Mouse (Mus musculus): ENCODE results near the gene Ift140.
A peak's percentile ranks its signal among the peaks of the same experiment; 100 is the strongest.

Gene Ift140

DNA sequence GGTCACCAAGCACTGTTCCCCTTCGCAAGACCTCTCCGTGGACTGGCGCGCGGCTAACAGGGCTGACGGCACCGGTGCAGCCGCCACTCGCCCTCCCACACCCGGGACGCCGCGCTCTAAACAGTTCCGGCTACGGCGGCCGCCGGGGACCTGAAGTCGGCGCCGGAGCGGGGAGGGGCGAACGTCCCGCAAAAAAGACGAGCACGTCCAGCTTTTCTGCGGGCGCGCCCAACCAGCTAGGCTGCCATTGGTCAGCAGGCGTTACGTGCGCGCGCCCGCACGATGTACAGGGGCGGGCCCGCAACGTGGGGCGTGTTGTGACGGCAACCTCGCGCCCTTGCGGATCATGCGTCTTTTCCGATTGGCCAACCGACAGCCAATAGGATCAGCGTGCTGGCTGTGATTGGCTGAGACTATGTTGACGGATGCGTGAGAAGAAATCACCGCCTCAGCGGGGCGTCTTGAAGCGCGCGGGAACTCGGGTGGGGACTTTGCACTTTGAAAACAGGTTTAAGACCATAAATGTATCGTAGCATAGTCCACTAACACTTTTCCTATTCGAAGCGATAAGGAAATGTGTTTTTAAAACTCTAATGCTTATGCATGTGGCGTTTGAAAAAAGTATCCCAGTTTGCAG is at the start of gene Ift140, which contains the start of gene Cramp1l:
Gene Ift140 (plus strand): TSS at position 431 of the 637 bp plus-strand sequence.
Gene Cramp1l (minus strand): TSS at position 134 of the 637 bp plus-strand sequence.
- peak; percentile 98 to 100 for DNase-seq

DNA sequence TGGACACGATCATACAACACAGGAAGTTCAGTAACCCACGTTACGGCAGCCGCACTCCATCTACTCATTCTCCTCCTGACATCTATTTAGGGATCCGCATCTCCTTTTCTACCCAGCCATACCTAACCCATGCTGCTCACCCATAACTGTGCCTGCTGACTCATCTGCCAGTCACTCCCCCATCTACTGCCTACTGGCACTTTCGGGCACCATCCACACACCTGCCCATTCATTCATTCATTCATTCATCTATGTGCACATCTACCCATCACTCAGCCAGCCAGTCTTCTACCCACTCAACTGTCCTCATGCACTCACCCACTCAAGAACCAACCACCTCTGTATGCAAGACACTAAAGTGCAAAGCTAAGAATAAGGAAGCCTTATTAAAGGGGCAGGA is 28.7 kb upstream of the Ift140 start:
- no peak for DNase-seq

DNA sequence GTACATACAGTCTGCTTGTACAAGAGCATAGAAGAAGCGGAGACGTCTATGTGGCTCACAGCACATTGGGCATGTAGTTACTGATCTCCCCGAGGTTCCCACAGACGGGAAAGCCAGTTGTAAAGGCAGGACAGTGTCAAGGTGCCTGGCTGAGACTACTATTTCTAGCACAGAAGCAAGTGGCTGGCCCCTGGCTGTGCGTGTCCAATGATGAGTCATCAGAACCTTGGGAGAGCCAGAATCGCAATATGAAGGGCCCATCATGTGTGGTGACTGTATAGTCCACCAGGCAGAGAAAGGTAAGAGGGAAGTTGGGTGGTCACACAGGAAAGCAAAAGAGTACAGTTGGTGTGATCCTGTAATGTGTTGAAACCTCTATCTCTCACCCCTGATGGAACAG is 21.2 kb upstream of the Ift140 start:
- DNase-seq = no peak

DNA sequence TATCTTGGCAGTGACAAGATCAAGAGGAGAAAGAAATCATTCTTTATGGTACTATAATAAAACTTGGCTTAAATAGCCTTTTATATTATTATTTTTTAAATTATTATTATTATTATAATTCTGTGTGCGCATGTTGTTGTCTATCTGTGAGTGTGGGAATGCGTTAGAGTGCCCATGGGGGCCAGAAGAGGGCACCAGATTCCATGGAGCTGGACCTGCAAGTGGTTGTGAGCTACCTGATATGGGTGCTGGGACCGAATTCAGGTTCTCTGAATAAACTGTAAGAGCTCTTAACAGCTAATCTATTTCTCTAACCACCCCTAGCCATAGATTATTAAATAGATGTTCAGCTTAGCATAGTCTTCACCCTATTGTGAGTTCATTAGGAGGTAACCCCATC is 10.8 kb upstream of the Ift140 start:
- DNase-seq = no peak

DNA sequence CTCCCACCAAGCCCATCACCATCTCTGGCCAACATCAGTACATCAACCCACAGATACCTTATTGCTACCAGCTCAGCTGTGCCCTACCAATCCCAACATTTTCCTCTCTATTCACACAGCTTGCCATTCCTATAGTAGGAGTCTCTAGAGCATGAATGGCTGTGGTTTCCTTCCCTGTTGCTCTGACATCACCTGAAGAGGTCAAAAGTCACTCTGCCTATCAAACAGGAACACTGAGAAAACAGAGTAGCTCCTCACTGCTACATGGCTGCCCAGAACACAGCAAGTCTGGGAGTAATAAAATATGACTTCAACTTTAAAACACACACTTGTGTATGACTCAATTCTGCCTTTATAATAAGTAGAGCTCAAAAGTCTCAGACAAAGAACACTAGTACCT is 8.4 kb upstream of the Ift140 start:
- no peak for DNase-seq

DNA sequence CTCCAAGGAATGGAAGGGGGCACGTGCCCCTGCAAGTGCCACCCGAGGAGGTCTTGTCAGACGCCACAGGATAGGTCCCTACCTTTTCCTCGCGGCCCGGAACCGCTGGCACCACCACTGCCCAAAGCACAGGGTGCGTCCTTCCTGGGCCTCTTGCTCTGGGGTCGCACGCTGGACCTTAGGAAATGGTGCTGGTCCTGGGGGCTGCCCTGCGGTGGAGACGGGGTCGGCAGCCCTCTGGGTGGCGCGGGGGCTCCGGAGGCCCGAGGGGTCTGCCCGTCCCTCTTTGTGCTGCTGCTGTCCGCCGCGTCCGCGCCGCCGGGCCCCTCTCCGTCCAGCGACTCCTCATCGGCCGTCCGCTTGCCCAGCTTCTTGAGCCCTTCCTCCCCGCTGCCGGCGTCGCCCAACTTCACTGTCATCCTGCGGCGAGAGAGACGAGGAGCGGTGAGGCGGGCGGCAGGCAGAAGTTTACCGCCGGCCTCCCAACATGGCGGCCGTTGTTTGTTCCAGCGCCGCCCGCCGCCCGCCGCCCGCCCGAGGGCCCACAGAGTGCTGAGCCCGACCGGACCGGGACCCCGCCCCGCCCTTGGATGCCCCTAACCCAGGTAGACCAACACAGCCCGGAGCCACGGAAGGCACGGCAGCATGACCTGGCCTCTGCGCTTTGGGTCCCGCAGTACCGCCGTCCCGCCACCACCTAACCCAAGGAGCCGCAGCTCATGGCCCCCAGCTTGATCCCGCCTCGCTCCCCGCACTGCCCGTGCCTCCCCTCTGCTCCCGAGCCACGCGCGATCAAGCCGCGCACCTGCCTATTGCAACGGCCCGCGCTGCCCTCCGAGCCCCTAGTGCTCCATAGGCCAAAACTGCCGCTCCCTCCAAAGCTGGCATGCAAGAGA is 2.0 kb upstream of the Ift140 start:
- DNase-seq = peak; percentile 52 to 66

DNA sequence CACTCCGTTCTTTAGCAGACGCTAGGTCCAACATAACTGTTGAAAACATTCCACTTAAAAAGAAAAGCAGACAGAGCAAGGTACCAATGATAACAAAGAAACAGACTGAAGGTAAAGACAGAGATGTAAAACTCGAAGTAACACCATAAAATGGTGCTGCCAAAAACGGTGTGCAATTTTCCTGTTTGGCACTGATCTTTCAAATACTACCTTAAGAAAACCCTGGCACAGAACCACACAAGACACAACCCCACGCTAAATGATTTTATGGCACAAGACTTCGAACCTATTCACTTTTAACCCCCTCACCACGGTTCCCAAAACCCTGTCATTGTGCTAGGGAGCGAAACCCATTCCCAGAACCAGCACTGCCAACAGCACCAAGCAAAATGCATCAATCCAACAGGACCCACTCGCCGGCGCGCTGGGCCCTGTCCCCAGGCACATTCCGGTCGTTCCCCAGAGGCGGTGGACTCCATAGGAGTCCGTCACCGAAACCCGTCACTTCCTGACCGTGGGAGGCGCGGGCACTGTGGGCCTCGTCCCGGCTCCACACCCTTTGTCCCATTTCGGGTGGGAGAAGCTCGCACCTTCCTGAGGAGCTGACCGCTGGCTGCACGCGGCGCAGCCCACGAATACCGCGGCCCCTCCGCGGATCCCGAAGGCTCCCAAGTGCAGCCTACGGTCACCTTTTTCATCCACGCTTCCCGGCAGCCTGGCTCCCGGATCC is 879 bp upstream of the Ift140 start:
- peak; percentile 61 to 78 for DNase-seq

DNA sequence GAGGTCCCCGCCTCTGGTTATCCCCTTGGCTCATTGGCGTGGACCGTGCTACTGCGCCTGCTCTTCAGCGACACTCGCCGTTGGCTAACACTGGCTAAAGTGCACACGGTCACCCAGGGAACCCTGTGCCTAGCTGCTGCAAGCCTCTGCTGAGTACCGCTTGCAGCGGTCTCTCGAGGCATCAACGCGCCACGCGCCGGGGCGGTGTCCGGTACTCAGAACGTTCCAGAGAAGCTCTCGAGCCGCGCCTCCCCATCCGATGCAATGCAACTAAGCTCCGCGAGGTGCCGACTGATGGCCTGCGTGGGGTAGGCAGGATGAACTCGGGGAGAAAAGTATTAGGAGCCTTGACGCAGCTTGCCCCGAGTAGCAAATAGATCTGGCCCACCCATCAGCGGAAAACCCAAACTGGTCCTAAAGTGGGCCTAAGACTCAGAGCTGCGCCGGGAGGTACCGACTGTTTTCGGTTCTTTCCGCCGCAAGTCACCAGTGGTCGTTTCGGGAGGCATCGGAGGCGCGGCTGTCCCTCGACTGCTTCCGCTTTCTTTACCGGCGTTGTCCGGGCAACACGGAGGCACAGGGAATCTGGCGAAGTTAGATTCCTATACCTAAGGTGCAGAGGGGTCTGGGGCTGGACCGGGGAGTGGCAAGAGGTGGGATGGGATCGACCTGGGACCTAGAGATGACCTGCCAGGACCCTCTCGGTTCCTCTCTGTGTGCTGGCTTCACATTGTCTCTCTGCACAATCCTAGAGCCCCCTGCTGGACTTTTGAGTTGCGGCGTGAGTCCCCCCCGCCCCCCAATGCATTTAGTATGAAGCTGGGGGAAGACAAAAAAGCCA is 627 bp downstream of the Ift140 start:
- DNase-seq = peak; percentile 80 to 89

DNA sequence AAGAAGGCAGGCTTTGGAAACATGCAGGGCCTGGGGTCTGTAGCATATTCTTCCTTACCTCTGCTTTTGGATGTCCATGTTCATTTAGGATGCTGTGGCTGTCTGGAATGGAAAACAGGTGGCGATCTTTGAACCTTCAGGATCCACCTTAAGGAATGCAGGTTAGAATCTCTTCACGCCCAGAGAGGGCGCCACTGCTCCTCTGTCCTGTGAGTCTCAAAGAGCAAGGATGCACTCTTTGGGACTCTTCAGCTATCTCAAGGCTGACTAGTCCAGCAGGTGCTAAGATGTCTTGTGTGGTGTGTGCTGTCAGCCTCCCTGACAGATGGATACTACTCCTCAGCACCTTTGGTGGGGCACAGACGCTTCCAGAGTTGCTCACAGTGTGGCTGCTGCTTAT is 20.3 kb downstream of the Ift140 start:
- DNase-seq = peak; percentile 33 to 42

DNA sequence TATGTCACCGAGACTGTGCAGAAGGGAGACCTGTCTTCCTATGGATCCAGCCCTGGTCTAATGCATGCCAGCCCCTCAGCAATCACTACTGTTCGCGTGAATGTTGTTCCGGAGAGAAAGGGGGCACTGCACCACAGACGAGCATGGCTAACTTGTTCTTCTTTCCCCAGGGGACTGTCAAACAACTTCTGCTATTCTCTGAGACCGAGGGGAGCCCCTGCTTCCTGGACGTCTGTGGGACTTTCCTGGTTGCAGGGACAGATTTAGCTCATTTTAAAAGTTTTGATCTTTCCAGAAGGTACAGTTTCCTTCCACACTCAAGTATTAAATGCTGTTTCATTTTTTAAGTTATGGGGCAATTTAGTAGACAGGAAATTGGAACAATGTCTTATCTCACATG is 29.0 kb downstream of the Ift140 start:
- DNase-seq = no peak

DNA sequence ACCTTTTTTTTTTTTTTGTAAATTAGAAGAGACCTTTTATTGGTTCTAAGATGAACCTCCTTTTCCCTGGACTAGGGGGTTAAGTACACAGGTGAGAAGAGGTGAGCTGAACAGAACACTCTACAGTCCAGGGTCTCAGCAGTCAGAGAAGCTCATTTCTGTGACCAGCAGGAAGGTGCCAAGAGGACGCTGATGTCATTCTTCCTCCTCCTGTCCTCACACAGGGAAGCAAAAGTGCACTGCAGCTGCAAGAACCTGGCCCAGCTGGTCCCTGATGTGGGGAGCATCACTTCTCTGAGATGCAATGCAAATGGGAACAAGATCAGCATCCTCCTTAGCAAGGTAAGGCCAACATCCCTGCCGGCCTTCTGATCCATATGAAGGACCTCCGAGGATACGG is 29.4 kb downstream of the Ift140 start:
- no peak for DNase-seq

DNA sequence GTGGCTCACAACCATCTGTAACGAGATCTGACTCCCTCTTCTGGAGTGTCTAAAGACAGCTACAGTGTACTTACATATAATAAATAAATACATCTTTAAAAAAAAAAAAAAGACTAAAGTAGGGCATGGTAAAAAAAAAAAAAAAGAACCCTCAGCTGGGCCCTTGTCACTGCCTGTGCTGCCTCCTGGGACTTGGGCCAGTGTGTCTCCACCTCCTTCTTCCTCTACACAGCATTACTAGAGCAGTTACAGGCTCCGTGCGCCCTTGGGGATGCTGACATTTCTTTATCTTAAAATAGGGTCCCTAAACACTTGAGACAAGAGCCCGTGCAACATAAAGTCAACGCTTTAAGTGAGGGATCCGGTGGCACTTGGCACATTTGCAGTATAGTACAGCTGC is 31.3 kb downstream of the Ift140 start:
- DNase-seq = no peak

DNA sequence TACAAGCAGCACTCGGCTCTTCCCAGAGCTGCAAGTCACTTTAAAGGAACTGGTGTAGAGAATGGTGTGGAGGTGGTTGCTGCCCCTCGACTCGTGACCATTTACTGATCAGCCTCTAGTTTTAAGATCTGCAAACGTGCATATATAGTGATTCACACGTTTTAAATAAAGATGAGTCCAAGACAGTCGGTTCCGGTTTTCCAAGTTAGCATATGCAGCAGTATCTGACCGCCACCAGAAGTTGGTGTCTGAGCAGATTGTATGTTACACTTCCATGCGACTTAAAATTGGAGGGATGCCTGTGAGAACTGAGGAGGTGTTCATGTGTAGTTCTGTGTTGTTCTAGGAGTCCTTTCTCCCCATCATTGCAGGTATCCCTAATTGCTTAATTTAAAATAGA is 37.4 kb downstream of the Ift140 start:
- no peak for DNase-seq

DNA sequence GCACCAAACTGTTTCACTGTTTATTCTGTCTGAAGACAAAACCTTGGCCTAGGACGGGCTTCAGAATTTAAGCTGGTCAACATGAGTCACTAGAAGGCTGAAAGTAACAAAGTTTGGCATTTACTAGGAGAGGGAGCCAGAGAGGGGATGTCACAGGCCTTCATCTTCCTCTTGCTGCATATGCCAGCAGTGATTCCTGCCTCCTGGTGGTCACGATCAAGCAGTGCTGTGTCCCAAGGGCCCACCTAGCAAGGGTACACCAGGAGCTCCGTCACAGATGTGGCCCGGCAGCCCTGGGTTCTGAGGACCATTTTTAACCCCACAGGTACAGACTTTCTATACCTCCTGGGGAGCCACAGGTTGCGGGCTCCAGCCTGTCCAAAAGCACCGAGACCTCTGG is 41.2 kb downstream of the Ift140 start:
- DNase-seq = no peak

DNA sequence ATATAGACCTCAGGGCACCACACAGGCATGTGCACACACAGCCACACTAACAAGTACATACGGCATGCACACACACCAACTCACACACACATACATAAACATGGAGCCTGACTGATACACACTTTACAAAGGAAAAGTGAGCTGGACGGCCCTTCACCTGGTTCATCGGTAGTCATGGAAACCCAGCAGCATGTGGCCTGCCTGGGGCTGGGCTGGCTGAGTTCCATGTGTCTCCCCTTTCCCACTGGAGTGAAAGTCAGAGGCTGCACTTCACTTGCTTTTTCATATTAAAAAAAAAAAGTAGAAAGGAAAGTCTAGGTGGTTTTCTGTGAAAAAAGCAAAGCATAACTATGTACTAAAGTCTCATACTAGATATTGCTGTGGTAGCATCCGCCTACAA is 47.4 kb downstream of the Ift140 start:
- no peak for DNase-seq

DNA sequence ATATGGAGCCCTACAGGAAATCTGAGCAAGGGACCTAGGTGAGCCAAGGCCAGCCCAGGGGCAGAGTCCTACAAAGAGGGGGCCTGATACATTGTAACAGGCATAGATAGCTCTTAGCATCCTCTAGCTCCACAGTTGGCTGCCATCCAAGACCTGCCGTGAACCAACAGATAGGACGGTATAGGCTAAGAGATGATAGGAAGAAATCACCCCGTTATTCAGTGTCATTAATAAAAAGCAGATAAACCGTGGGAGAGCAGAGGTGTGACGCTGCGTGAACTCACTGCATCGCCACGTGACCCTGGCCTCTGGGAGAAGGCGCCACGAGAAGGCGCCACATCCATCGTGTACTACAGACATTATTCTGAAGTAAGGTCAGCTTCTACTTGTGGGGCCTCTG is 48.0 kb downstream of the Ift140 start:
- peak; percentile 42 to 48 for DNase-seq

DNA sequence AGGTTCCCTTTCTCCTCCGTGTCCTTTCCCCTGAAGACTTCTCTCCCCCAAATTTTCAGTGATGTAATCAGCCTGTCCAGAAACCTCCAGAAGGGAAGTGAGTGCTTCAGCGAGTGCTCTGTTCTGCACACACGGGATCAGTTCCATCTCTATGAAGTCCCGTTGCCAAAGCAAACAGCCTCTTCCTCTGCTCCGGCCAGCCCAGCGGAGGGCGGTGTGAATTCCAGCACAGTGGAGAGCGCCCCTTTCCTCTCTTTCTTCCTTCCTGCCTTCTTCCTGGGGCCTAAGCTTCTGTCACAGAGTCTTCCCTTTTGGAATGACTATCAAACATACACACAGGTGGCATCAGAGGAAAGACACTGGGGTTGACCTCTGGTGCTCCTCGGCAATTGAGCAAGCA is 48.5 kb downstream of the Ift140 start:
- peak; percentile 72 to 78 for DNase-seq

DNA sequence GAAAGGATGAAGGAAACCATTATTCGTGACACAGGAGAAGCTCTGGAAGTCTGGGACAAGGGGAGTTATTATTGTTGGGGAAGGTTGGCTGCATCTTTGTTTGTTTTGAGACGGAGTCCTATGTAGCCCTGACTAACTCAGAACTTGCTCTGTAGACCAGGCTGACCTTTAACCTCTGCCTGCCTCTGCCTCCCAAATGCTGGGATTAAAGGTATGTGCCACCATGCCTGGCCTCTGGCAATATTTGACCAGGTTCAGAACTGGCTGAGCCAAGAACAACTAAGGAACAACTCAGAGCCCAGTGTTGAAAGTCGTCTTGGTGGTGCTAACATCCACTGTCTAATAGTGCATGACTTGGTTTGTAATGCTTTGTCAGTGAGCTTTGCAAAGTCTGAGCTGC is 49.3 kb downstream of the Ift140 start:
- no peak for DNase-seq

DNA sequence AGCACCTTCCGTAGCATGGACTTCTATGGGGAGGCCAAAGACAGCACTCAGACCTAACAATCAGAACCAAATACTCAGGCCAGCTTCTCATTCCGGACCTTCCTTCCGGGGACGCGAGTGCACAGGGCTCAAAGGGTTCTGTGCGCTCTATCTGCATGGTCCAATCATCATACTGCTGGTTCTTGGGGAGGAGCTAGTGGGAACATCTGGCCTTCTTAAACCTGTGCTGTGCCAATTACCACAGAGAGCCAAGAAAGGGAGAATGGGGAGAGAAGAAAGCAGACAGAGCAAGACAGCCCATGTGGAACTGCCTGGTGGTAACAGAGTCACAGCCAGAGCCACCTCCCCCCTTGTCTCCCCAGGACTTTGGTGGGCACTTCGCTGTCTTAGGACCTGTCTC is 50.7 kb downstream of the Ift140 start:
- no peak for DNase-seq

DNA sequence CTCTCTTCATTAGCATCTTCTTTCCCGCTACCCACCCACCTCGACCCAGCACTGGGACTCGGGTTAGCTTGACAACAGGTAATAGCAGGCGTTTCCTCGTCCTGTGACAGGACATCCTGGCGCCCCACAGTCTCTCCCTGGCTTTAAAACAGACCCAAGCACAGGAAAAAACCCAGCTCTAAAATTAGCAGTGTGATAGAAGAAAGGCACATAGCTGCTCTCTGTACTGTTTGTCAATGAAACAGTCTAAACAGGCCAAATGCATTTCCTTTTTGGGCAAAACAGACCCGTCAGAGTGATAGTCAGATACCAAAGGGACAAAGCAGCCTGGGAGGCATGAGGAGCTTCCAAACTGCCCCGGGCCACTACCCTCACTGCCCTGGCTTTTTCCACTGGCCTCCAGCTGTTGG is 51.6 kb downstream of the Ift140 start:
- DNase-seq = peak; percentile 41 to 57

DNA sequence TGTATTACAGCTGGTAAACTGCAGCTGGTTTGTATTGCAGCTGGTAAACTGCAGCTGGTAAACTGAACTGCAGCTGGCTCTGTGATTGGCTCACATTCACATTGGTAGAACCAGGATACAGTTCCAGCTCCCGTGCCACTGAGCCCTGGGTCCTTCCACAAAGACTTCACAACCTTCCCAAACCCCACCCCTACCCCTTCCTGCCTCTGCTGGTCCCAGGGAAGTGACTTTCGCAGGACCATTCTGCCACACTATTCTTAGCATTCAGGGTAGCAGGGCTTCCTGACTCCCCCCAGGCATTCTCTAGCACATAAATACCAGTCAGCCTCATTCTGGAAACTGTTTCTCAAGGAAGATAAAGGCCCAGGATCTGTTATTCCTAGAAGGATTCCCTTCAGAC is 52.8 kb downstream of the Ift140 start:
- no peak for DNase-seq

DNA sequence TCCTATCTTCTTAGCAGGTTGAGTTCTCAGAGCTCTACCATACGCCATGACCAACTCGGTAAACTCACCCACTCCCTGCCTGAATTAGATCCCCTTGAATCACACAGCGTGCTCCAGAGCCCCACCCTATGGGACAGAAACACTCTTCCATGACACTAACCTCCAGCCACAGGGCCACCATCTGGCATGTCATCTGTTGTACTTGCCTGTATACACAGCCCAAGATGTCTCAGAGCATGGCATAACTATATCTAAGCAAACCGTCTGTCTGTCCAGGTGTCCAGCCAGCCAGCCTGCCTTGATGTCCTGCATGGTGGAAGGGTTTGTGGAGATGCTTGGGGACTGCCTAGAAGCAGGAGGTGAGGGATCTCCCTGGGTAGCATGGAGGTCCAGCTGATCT is 61.0 kb downstream of the Ift140 start:
- DNase-seq = no peak
